Mouse (Mus musculus): ENCODE measurements around the gene Pdcl2.

DNA sequence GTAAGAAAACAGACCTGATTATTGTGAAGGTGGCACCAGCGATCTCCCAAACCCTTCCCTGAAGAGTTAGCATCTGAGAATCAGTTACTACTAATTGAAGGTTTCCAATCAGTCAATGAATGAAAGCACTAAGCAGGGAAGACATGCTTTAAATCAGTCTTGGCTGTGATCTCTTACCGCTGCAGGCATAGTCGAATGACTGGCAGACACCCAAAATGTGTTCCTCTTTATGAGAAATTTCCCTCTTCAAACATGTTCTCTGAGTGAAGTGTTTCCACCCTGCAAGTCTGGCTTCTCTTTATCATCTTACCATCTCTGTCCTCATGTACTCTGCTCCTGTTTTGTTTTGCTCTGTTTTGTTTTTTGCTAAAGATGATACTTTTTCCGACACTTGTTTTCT lies 29.8 kb upstream of the Pdcl2 start:
- no peak for TF ChIP-seq POLR2A (IDR thresholded peaks at IDR 0.05; ENCODE audit: borderline replicate concordance, extremely low read depth, insufficient read depth, insufficient read length, poor library complexity, severe bottlenecking)
- no peak for TF ChIP-seq CTCF (IDR thresholded peaks at IDR 0.05; ENCODE audit: borderline replicate concordance, extremely low read depth, insufficient read depth, insufficient read length)

All from brain, embryonic 14.5 days (tissue).